Mouse (Mus musculus) heart, embryonic 11.5 days (tissue): ENCODE measurements around the gene Gm8300. TPM values are rescaled to one million over a fixed set of nuclear protein-coding genes. Genes with fewer than 3 reads are reported as not detected.
"Not testable (repeated sequence)": the region's sequence is repeated elsewhere in the genome, so short reads cannot be mapped to it uniquely, and the experiment has no call there.

ENCODE experiments used
- ATAC-seq: fragments of 200-750 bp; cut with Nextera tagmentation; replicated peaks from 2 replicates; pipeline ENCODE4 v1.8.0; 2017; ENCODE audit warnings: moderate library complexity; ENCODE audit not compliant: insufficient number of reproducible peaks, low FRiP score, low TSS enrichment
- H3K27ac ChIP-seq: fragments of 300-500 bp; sonication (generic); 2 replicates; pipeline ENCODE4 v1.5.1; 2014; ENCODE audit warnings: mild to moderate bottlenecking, low read depth, low read length
- H3K27me3 ChIP-seq: fragments of 300-500 bp; sonication (generic); 2 replicates; pipeline ENCODE4 v1.6.1; 2014; ENCODE audit warnings: mild to moderate bottlenecking, low read length, mixed read lengths; ENCODE audit not compliant: control insufficient read depth, insufficient read depth
- H3K36me3 ChIP-seq: fragments of 300-500 bp; sonication (generic); 2 replicates; pipeline ENCODE4 v1.6.1; 2014; ENCODE audit warnings: mild to moderate bottlenecking, low read length, moderate library complexity, mixed read lengths; ENCODE audit not compliant: control insufficient read depth, insufficient read depth
- H3K4me1 ChIP-seq: fragments of 300-500 bp; sonication (generic); 2 replicates; pipeline ENCODE4 v1.6.1; 2014; ENCODE audit warnings: low read length; ENCODE audit not compliant: control insufficient read depth, insufficient read depth
- H3K4me2 ChIP-seq: fragments of 300-500 bp; sonication (generic); 2 replicates; pipeline ENCODE4 v1.6.1; 2014; ENCODE audit warnings: mild to moderate bottlenecking, moderate library complexity
- H3K4me3 ChIP-seq: fragments of 300-500 bp; sonication (generic); 2 replicates; pipeline ENCODE4 v1.5.1; 2014; ENCODE audit warnings: low read depth, low read length
- H3K9ac ChIP-seq: fragments of 300-500 bp; sonication (generic); 2 replicates; pipeline ENCODE4 v1.6.1; 2014; ENCODE audit warnings: mild to moderate bottlenecking, low read depth, low read length, moderate library complexity
- H3K9me3 ChIP-seq: fragments of 300-500 bp; sonication (generic); replicated peaks from 2 replicates; pipeline ENCODE4 v1.6.1; 2016; ENCODE audit warnings: low read length; ENCODE audit not compliant: control insufficient read depth
- WGBS: fragments of 180-500 bp; shearing (Covaris S2); extraction: QIAGEN DNeasy Blood & Tissue Kit; methylation state at CpG from one replicate; pipeline ENCODE4 v1.1.7; 2014; ENCODE audit not compliant: insufficient replicate concordance; 5-methylcytosine and 5-hydroxymethylcytosine counted together
- polyA plus RNA-seq: library from polyadenylated mRNA; unstranded; fragments of >200 nt; fragmentation: Nextera tagmentation; extraction: Ambion mirVana; gene quantifications from 2 replicates; pipeline ENCODE4 v1.2.1, GENCODE M21; 2014

Gm8300 gene
- polyA plus RNA-seq, 1 experiment from 2014 or later, result not detected

DNA sequence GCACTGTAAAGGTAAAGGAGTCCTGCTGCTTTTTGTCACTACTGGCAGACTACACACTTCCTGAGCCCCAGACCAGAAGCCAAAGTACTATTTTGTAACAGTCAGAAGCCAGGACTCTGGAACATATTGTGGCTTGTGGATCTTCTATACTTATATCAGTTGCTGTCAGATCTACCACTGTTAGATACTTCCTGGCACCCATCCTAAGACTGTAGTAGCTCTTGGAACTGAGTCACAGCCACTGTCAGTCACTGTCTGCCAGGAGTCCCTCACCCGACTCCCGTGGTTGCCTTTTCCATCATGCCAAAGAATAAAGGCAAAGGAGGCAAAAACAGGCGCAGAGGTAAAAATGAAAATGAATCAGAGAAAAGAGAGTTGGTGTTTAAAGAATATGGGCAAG, 19.7 kb upstream of the Gm8300 start, which contains the start of gene Gm5788:
TSS of gene Gm5788 (plus strand) at position 301 of the 400 bp plus-strand sequence.
- H3K27me3 ChIP-seq, H3K9me3 ChIP-seq, H3K4me3 ChIP-seq, H3K9ac ChIP-seq, H3K4me2 ChIP-seq, H3K27ac ChIP-seq, ATAC-seq, H3K4me1 ChIP-seq, H3K36me3 ChIP-seq: not testable (repeated sequence)
- 78% methylated on average over 3 of the region's 3 CpGs for WGBS

GRCm38 (mm10) chr12:87519616-87520015, 5.5 kb downstream of the Gm8300 start:
- not testable (repeated sequence) for H3K27ac ChIP-seq, H3K4me3 ChIP-seq, ATAC-seq, H3K4me1 ChIP-seq, H3K9me3 ChIP-seq, H3K4me2 ChIP-seq, H3K36me3 ChIP-seq, H3K9ac ChIP-seq, H3K27me3 ChIP-seq
- 73% methylated on average over 3 of the region's 3 CpGs for WGBS

- Histone ChIP-seq H3K4me3 (no peak overlapping the region), H3K4me2 (no peak overlapping the region), H3K36me3 (no peaks in the 10 kb centered on the region), H3K9me3 (no peaks in the 10 kb centered on the region), H3K4me1 (no peaks in the 10 kb centered on the region), H3K9ac (no peak overlapping the region), H3K27me3 (no peaks in the 10 kb centered on the region), H3K27ac (no peak overlapping the region)
- WGBS, result 71% methylated on average over 3 of the region's 3 CpGs
- no peak for ATAC-seq
Measured at GRCm38 (mm10) chr12:87543927-87544326, 29.8 kb downstream of the Gm8300 start.

GRCm38 (mm10) chr12:87550628-87551027, 36.5 kb downstream of the Gm8300 start:
- not testable (repeated sequence) for H3K4me1 ChIP-seq, H3K27ac ChIP-seq, H3K4me3 ChIP-seq, ATAC-seq, H3K9ac ChIP-seq, H3K27me3 ChIP-seq, H3K9me3 ChIP-seq, H3K4me2 ChIP-seq, H3K36me3 ChIP-seq
- 86% methylated on average over 4 of the region's 4 CpGs for WGBS

Other genes with a start within 250 kb of the Gm8300 start
- gene Vipas39, start 248.1 kb upstream of the Gm8300 start, polyA plus RNA-seq, result 34.8 and 36.9 TPM in 2 replicates
- 196 and 214 TPM in 2 replicates for gene Ahsa1, start 247.8 kb upstream of the Gm8300 start, polyA plus RNA-seq
- 0.44 and 0.83 TPM in 2 replicates for gene Ism2, start 214.6 kb upstream of the Gm8300 start, polyA plus RNA-seq
- gene Sptlc2, start 126.0 kb upstream of the Gm8300 start, polyA plus RNA-seq, result 73.2 and 82.1 TPM in 2 replicates
- 256 and 291 TPM in 2 replicates for gene Slirp, start 70.4 kb upstream of the Gm8300 start, polyA plus RNA-seq
- gene Alkbh1, start 70.3 kb upstream of the Gm8300 start, polyA plus RNA-seq, result 39.6 and 52.6 TPM in 2 replicates
- 95.7 and 95.9 TPM in 2 replicates for gene Snw1, start 42.0 kb upstream of the Gm8300 start, polyA plus RNA-seq
- not detected in 2 replicates for gene Gm5788, start 19.6 kb upstream of the Gm8300 start, polyA plus RNA-seq
- not detected in 2 replicates for gene Oog1, start 88.4 kb downstream of the Gm8300 start, polyA plus RNA-seq
- not detected in 2 replicates for gene Gm4027, start 104.6 kb downstream of the Gm8300 start, polyA plus RNA-seq
- gene Gm16381, start 130.3 kb downstream of the Gm8300 start, polyA plus RNA-seq, result not detected in 2 replicates